Mouse (Mus musculus) adrenal gland, adult (tissue): ENCODE results near the gene Dhx9.
"Not testable (repeated sequence)": the region's sequence is repeated elsewhere in the genome, so short reads cannot be mapped to it uniquely, and the experiment has no call there.

ENCODE experiments used
- DNase-seq, 2 experiments: peaks; one replicate each; pipeline ENCODE4 v3.0.0; 2022 to 2023; ENCODE audit warnings: low spot score in 1 of 2; ENCODE audit not compliant: inconsistent age in 2 of 2

Gene Dhx9

DNA sequence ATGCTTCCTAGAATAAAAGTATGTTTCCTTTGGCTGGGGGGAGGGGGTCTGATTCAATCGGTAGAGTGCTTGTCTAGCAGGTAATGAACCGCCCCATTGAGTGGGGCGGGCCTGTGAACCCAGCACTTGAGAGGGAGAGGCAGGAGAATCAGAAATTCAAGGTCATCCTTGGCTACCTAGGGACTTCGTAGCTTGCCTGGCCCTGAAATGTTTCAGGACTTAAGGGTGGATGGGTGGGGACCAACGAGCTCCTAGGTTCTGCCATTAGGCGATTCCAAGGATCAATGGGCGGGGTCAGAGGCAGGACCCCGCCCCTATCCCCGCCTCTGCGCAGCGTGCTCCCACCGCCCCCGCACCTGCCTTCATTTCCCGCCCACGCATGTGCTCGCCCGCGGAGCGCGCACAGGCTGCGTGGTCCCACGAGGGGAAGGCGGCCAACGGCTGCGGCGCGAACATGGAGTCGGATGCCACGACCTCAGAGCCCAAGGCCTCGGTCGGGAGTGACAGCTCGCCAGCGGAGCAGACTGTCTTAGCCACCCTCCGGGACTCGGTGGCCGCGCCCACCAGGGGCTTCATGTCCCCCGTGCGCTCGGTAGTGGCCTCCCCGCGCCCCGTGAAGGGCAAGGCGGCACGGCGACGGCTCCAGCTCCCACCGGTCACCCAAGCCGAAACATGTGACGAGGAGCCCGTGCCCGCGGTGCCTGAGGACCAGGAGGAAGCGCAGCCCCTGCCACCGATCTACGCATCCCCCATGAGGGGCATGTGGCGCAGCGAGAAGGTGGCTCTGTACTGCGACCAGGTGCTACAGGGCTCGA, 62.5 kb downstream of the Dhx9 start, which contains the start of gene Shcbp1l:
TSS of gene Shcbp1l (plus strand) at position 393 of the 815 bp plus-strand sequence.
- DNase-seq = peak; percentile 63 to 85

DNA sequence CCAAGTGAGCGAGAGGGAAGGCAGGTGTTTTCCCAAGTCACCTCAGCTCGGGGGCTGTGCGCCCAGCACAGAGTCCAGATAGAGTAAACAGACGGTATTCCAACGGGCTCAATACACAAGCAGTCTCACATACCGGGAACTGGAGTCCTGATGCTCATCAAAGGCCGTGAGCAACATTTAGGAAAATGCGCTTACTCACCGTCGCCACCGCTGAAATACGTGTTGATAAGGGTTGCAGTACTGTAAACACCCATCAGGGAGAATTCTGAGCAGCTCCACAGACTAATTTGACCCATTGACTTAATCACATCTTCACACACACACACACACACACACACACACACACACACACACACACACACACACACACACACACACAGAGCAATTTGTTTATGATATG, 63.2 kb downstream of the Dhx9 start:
- DNase-seq = peak in 1 of 2 experiments; percentile 40

DNA sequence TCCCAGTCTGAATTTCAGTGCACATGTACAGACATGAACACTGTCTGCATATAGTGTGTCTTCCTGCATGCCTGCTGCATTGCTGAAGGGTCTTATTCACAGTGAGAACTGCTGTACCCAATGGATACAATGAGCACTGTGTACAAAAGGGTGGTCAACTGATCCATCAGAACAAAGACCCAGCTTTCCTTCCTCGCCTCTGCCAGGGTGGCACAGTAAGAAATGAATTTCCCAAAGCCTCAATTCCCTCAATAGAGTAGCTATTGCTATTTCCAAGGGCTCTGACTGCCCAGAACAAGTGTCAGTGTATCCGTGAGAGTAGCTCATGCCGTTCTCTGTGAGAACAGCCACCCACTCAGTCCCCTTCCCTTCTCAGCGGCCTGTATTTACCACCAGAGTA, 69.7 kb downstream of the Dhx9 start:
- not testable (repeated sequence) for DNase-seq

DNA sequence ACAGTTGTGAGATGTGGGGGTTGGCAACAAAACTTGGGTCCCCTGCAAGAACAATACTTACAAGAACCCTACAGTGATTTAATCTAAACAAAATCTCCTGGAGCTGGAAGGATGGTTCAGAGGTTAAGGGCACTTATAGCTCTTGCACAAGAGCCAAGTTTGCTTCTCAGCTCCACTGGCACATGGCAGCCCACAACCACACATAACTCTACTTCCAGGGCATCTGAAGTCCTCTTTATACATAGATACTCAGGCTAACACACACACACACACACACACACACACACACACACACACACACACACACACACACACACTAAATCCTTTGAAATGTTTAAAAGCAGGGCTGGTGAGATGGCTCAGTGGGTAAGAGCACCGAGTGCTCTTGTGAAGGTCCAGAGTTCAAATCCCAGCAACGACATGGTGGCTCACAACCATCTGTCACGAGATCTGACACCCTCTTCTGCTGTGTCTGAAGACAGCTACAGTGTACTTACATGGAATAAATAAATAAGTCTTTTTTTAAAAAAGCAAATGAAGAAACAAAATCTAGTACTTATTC, 71.1 kb downstream of the Dhx9 start:
- DNase-seq = not testable (repeated sequence)

DNA sequence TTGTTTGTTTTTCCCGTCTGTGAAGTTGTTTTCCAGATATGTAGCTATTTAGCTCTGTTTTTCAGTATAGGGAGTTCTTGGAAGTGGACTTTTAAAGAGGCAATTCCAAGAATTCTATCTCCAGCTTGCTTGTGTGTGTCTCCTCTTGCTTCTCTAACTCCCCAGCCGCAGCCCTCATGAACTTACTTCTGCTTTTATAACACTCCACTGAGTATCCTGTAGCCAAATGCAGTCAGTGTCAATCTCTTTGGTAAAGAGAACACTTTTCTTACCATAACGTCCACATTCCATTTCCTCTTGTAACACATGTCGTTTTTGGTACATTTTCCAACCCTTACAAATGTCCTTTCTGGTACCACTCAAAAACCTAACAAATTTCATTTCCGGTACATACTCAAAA, 71.7 kb downstream of the Dhx9 start:
- not testable (repeated sequence) for DNase-seq

DNA sequence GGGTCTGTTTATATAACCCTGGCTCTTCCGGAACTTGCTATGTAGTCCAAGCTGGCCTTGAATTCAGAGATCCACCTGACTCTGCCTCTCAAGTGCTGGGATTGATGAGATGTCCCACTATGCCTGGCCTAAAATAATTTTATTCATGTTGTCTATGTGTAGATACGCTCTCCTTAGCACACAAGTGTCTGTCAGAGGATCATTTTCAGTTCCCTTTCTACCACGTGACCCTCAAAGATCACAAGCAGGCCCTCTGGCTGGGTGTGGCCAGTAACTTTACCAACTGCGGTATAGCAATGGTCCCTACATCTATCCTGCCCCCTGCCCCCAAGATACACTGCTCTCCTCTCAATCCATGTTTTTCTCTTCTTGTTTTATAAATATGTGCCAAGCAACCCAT, 72.5 kb downstream of the Dhx9 start:
- peak; percentile 35 to 68 for DNase-seq

DNA sequence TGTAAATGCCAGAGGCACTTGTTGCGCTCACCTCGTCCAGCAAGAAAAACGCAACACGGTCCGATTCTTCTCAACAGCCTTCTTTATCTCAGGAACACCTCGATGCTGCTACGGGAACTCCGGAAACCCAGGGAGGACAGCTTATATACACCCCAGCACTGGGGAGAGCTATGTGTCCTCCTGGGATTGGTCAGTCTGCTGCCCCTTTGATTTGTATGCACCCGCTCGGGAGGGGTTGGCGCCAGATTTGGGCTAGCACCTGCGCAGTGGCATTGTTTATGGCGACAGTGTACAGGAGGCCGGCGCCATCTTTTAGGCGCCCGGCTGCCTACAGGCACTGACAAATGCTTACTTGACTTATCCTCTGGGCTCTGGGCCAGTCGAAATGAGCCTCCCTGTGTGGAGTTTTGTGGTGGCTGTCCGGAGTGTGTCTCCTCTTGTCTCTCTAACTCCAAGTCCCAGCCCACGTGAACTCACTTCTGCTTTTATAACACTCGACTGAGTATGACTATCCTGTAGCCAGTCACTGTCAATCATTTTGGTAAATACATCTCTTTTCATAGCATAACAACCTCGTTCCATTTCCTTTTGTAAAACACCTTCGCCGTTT, 73.2 kb downstream of the Dhx9 start:
- peak; percentile 73 to 83 for DNase-seq

DNA sequence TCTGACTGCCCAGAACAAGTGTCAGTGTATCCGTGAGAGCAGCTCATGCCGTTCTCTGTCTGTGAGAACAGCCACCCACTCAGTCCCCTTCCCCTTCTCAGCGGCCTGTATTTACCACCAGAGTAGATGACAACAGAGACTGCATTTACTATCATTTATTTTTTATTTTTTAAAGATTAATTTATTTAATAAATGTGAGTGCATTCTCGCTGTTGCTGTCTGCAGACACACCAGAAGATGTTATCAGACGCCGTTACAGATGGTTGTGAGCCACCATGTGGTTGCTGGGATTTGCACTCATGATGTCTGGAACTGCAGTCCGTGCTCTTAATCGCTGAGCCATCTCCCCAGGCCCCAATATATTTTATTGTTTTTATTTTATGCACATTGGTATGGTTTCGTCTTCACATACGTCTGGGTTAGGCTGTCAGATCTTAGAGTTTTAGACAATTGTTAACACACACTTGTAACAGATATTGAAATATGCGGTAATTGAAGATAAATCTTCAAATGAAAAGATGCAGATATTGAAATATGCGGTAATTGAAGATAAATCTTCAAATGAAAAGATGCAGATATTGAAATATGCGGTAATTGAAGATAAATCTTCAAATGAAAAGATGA, 74.0 kb downstream of the Dhx9 start:
- DNase-seq = peak in 1 of 2 experiments; percentile 55

DNA sequence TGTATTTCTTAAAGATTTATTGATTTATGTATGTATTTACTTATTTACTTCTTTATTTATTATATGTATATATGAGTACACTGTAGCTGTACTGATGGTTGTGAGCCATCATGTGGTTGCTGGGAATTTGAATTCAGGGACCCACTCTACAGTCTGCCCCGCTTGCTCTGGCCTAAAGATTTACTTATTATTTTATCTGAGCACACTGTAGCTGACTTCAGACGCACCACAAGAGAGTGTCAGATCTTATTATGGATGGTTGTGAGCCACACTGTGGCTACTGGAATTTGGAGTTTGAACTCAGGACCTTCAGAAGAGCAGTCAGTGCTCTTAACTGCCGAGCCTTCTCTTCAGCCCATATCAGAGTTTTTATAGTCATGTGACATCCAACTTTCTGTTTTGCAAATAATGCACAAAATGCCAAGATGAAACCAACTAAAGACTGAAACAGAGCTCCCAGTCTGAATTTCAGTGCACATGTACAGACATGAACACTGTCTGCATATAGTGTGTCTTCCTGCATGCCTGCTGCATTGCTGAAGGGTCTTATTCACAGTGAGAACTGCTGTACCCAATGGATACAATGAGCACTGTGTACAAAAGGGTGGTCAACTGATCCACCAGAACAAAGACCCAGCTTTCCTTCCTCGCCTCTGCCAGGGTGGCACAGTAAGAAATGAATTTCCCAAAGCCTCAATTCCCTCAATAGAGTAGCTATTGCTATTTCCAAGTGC, 74.6 kb downstream of the Dhx9 start:
- DNase-seq = not testable (repeated sequence)

DNA sequence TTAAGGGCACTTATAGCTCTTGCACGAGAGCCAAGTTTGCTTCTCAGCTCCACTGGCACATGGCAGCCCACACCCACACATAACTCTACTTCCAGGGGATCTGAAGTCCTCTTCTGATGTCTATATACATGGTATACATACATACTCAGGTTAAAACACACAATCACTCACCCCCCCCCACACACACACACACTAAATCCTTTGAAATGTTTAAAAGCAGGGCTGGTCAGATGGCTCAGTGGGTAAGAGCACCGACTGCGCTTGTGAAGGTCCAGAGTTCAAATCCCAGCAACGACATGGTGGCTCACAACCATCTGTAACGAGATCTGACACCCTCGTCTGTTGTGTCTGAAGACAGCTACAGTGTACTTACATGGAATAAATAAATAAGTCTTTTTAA, 75.7 kb downstream of the Dhx9 start:
- no peak for DNase-seq

DNA sequence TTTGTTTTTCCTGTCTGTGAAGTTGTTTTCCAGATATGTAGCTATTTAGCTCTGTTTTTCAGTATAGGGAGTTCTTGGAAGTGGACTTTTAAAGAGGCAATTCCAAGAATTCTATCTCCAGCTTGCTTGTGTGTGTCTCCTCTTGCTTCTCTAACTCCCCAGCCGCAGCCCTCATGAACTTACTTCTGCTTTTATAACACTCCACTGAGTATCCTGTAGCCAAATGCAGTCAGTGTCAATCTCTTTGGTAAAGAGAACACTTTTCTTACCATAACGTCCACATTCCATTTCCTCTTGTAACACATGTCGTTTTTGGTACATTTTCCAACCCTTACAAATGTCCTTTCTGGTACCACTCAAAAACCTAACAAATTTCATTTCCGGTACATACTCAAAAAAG, 76.5 kb downstream of the Dhx9 start:
- not testable (repeated sequence) for DNase-seq

DNA sequence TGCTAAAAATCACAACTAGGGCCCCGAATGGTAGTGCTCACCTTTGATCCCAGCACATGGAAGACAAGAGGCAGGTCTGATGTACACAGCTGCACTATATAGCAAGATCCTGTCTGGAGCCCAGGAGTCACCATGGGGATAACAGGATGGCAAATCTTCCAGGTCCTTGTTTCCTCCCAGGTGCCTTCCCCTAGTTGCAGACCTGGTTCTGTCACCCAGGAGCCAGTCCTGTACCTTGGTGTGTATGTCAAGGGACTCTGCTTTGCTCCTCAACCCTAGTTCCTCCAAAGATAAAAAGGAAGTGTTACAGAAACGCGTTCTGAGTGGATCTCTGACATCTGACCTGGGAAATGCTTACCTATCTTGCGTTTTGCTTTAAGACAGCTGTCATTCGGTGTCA, 79.2 kb downstream of the Dhx9 start:
- DNase-seq = not testable (repeated sequence)

DNA sequence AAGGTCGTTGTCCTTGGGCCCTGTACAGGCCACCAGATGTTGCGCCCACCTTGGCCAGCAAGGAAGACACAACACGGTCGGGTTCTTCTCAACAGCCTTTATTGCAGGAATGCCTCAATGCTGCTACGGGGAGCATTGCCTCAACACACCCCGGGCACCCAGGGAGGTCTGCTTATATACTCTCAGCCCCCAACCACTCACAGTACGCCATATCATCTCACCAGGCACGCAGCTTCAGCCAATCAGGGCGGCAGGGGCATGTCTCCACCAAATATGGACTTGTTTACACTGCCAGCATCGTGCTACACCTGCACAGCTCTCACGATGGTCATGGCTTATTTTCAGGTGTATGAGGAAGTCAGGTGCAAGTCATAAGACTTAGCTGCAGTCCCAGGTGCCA, 79.8 kb downstream of the Dhx9 start:
- not testable (repeated sequence) for DNase-seq
